Mouse (Mus musculus): ENCODE measurements around the gene Bmp8a.
"Not testable (repeated sequence)": the region's sequence is repeated elsewhere in the genome, so short reads cannot be mapped to it uniquely, and the experiment has no call there.

The Bmp8a gene

DNA sequence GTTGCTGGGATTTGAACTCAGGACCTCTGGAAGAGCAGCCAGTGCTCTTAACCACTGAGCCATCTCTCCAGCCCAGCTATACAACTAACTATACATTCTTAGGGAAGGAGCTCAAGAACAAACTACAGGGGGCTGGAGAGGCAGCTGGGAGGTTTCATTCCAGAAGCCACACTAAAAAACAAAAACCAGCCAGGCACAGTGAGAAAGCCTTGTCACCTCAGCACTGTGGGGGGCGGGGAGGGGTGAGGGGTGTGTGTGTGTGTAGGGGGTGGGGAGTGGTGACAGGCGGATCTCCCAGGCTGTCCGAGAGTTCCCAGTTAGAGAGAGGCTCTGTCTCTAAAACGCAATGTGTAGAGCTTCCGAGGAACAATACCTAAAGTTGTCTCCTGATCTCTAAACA is 11.7 kb downstream of the Bmp8a start:
- in situ Hi-C loops (cut with MseI, MboI), result no loop called here

DNA sequence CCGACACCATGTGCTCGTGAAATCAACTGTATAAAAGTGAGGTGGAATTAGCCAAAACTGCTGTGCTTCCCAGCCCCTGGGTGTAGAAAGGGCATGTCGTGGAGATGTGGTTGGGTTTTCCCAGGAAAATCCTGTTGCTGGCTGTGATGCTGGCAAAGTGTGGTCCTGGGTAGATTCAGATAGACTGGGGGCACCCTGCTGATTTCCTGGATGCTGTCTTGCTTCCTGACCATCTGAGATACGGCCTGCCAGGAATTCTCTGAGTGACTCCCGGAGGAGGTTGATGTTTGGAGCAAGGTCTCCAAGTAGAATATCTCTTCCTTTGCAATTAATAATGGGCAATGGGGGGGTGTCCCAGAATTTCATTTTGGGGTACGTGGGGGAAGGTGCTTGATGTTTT is 14.1 kb downstream of the Bmp8a start:
- in situ Hi-C loops (cut with MseI, MboI), result no loop called here

DNA sequence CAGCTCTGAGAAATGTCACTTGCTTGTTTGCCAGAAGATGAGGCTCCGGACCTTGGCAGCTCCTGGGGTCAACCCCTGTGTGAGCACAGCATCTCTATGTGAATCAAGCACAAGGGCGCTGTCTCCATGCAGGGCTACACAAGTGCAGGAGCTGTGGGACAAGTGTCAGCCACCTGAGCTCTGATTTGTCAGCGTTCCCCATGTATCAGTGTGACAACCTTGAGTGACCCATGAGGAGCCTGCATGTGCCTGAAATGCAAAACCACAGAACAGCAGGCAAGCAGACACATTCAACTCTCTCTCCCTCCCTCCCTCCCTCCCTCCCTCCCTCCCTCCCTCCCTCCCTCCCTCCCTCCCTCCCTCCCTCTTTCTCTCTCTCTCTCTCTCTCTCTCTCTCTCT is 15.4 kb downstream of the Bmp8a start:
- in situ Hi-C loops (cut with MseI, MboI), result no loop called here

DNA sequence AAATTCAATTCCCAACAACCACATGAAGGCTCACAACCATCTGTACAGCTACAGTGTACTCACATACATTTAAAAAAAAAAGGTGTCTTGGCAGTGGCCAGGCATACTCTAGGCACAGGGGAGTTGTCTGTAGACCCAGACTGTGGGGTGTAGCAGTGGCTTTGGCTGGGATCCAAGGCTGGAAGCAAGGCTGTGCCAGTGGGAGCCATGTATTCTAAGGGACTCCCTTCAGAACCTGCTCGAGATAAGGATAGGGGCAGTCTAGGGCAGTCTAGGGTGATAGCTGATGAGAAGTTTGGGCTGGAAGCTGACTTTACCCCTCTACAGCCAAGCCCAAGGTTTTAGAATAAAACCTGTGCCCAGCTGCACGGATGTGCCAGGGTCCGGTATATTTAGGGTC is 17.0 kb downstream of the Bmp8a start:
- in situ Hi-C loops (cut with MseI, MboI), result no loop called here

DNA sequence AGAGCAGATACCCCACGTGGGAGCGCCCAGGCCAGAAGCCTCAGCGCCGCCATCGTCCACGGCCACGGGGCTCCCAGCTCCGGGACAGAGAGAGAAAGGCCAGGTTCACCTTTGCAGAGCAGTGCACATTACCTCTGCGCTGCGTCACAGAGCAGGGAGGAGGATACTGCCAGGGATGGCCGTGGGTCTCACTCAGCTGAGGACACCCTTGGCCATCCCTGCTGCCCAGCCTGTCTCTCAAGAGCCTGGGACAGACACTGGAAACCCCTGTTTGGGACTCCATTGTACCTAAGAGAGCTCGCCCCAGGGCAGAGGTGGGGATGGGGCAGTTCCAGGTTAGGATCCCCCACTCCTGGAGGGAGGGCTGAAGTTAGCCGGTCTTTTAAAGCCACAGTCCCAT is 19.5 kb downstream of the Bmp8a start, which contains the start of gene Oxct2a:
Gene Oxct2a (minus strand): TSS at position 101 of the 400 bp plus-strand sequence.
- in situ Hi-C loops (cut with MseI, MboI), result no loop called here

DNA sequence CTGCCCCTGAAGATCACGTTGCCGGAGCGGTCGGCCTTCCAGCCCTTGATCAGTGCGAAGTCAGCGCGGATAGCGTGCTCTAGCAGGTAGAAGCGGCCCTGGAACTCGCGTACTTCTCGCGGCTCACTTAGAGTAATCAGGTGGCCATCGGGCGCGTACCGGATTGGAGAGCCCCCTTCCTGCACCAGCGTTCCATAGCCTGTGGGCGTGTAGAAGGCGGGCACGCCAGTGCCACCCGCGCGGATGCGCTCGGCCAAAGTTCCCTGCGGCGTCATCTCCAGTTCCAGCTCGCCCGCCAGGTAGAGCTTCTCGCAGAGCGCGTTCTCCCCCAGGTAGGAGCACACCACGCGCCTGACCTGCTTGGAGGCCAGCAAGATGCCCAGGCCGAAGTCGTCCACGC is 20.1 kb downstream of the Bmp8a start:
- in situ Hi-C loops (cut with MseI, MboI), result not testable (repeated sequence)

DNA sequence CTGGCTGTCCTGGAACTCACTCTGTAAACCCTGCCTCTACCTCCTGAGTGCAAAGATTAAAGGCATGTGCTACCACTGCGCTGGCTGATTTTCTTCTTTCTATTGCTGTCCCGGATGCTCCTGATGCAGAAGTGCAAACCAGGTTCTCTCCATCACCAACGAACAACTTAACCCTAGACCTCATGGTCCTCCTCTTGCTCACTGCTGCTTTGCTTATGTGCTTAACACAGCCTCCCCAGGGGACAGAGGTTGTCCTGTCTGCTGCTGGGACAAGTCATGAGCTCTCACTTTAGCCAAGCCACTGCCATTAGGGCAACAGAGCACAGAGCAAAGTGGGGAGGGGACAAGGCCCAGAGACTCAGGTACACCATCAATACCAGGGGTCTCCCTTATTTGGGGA is 28.6 kb downstream of the Bmp8a start:
- in situ Hi-C loops (cut with MseI, MboI), result no loop called here

DNA sequence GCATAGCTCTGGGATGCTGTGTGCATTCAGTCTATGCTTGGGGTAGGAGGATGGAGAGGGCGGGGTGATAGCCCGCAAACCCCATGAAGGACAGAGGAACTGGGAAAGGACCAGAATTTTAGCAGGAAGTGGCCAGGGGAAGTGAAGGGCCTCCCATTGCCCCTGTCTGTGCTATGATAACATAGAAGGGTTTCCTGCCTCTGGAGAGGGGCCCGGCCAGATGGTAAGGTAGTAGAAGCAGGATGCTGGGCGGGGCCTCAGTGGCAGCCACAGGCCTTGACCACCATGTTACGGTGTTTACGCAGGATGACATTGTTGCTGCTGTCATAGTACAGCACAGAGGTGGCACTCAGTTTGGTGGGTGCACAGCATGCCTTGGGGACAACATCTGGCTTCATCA is 30.0 kb downstream of the Bmp8a start:
- in situ Hi-C loops (cut with MseI, MboI), result no loop called here

DNA sequence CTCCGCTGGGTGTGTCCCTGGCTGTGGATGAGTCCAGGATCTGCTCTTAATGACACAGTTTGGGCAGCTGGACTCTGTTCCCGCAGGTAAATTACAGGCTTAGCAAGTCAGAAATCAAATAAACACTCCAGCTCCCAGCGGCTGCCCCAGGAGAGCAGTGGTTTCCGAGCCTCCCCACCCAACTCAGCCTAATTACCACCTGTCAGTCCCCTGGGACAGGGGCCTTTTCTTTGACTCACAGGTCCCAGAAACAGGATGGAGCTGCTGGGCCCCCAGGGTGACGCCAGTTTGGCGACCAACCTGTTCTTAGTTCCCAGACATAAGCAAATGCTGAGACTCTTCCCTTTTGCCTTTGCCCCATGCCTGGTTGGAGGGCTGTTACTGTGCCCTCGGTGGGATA is 31.2 kb downstream of the Bmp8a start:
- in situ Hi-C loops (cut with MseI, MboI), result no loop called here

DNA sequence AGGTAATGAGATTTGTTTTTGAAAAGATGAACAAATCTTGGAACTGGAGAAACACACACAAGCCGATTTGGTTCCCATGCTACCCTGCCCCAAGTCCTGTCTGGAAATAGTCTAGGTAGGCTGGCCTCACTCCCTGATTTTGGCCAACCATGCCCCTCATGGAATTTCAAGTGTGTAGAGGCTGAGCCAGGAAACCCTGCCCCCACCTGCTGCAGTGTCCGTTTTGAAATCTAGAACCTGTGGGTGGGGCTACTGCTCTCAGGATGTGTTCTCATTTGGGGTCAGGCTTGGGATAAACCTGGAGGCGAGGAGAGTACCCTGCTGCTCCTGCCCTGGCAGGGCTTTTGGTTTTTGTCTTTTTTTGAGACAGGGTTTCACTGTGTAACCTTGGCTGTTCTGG is 34.8 kb downstream of the Bmp8a start:
- in situ Hi-C loops (cut with MseI, MboI), result no loop called here

DNA sequence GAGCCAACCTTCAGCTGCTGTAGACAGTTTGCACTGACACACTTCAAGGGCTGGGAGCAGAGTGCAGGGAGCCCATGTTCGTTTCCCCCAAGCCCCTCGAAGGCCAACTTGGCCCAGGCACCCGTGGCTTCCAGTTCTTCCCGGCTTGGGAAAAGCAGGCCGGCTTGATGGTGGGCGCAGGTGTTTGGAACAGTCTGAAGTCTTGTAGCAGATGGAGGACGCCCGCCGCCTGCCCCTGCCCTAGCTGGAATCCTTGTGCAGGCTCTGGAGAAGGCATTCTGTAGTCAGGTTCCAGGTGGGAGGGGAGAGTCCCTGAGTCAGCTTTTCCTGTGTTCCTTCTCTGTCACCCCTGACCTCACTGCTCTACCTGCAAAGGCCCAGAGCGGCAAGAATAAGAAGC is 36.1 kb downstream of the Bmp8a start:
- in situ Hi-C loops (cut with MseI, MboI), result no loop called here

DNA sequence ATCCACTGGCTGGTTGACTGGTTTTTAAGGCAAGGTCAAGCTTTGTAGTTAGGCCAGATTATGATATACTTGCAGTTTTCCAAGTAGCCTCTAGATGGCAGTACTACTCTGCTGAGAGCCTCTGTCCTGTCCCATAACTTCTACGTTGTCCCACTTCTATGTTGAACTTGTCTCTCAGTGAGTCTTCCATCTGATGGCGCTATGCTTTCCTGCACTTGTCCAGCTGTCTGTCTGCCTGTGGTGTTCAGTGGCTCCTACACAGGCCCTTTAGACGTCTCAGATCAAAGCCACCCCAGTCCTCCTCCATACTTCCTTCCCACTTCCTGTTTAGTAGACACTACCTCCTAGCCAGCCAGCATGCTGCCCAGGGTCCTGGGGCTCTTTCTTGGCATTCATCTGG is 37.3 kb downstream of the Bmp8a start:
- in situ Hi-C loops (cut with MseI, MboI), result no loop called here

DNA sequence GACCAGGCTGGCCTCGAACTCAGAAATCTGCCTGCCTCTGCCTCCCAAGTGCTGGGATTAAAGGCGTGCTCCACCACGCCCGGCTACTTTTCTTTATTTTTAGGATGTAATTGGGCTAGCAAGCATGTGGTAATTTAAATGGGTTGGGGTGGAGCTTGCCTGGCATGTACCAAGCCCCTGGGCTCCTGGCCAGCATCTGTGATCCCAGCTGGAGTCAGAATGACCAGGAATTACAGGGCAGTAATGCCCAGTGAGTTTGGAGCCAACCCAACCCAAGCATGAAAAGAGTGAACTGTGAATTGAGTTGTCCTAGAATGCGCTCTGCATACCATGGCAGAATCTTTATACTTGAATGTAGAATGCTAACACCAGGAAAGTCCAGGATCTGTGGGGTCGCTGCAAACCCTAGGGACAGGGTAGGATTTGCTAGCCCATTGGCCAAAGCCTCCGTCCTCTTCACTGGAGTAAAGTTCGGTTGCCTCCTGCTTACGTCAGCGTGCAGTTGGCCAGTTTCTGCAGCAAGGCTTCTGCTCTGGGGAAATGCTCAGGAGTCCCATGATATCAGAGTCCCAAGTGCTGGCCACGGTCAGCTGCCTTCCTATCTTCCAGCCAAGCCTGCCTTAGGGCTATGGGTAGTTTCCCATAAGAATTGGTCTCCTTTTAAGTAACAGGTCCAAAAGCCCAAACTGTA is 43.9 kb downstream of the Bmp8a start:
- in situ Hi-C loops (cut with MseI, MboI), result no loop called here

DNA sequence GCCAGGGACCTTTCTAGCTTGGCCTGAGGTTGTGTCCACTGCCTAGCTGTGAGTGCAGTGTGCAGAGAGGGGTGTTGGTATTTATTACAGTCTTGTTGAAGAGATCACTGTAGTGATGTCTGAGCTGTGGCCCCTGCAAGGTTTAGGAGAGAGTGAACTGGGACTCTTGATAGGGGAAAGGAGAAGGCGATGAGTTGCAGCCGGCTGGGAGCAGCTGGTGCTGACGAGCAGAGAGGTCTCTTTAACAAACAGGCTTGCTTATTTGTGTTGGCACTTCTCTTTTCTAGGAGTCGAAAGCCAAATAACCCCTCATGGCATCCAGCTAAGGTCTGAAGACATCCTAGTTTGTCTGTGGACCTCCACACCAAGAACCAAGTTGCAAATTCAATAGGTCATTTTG is 44.8 kb downstream of the Bmp8a start:
- in situ Hi-C loops (cut with MseI, MboI), result no loop called here

DNA sequence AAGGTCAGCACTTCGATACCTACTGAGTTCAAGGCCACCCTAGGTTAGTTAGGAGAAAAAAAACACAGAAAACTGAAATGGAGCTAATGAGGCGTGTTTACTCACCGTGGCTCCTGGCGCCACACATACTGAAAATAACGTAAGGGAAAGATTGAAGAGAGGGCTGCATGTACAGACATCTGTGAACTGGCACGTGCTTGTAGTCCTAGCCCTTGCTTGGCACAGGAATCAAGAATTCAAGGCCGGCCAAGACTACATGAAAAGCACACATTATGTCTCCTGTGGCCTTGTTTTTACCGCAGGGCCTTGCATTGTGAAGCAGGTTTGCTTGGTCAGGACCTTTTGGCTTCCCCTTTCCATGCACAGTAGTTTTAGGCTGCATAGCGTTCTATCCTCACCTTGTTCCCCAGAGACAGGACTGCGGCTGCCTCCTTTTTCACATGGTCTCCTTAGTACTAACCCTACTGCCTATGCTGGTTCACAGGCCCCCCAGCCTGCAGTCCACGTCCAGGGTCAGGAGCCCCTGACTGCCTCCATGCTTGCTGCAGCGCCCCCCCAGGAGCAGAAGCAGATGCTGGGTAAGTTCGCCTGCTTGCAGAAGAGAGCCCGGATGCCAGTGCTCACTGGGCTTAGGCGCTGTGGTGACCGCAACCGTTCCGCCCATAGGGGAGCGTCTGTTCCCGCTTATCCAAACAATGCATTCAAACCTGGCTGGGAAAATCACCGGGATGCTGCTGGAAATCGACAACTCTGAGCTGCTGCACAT is 45.7 kb downstream of the Bmp8a start:
- in situ Hi-C loops (cut with MseI, MboI), result no loop called here

DNA sequence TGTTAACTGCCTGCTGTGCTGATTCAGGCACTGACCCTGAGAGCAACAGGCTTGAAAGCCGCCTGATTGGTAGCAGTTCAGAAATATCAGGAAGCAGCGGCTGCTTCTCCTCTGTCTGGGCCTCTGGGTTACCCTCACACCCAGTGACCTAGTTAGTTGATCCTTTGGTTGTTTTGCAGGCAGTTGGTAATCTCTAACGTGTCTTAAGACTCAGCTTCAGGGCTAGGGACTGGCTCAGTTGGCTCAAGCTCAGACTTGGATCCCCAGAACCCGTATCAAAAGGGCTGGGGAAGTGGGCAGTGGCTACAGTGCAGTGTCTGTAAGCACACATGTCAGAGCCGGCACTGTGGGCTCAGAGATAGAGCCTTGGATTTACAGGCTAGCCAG is 46.9 kb downstream of the Bmp8a start:
- in situ Hi-C loops (cut with MseI, MboI), result no loop called here

DNA sequence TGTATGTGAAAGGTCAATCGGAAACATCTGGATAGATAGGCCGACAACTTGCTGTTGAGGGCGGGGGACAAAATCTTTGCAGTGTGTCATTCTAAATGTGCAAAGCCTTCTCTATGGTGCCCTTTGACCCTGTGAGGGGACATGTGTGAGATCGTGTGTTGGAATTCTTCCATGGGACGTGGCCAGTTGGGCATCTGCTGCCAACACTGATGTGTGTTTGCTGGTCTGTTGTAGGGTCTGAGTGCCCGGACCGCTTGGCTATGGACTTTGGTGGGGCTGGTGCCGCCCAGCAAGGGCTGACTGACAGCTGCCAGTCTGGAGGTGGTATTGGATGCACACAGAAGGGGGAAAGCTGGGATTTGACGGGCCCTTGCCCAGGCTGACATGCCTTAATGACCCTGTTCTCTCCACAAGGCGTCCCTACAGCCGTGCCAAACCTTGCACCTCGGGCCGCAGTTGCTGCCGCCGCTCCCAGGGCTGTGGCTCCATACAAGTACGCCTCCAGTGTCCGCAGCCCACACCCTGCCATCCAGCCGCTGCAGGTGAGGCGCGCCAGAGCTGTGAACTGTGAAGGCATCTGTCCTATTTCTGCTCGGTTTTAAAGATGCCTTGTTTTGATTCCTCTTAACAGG is 47.4 kb downstream of the Bmp8a start:
- in situ Hi-C loops (cut with MseI, MboI), result no loop called here

DNA sequence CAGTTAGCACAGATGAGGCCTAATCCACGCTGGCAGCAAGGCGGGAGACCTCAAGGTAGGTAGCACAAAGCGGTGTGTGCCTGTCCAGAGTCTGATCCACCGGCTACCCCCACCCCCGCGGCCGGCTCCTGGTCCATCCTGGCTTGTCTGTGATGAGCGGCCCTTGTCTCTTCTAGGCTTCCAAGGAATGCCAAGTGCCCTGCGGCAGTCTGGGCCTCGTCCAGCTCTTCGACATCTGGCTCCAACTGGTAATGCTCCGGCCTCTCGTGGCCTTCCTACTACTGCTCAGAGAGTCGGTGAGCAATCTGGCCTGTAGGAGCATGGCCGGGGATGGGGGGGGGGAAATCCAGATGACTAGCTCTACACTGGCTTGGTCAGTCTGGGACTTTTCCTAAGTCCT is 48.0 kb downstream of the Bmp8a start:
- in situ Hi-C loops (cut with MseI, MboI), result not testable (repeated sequence)

DNA sequence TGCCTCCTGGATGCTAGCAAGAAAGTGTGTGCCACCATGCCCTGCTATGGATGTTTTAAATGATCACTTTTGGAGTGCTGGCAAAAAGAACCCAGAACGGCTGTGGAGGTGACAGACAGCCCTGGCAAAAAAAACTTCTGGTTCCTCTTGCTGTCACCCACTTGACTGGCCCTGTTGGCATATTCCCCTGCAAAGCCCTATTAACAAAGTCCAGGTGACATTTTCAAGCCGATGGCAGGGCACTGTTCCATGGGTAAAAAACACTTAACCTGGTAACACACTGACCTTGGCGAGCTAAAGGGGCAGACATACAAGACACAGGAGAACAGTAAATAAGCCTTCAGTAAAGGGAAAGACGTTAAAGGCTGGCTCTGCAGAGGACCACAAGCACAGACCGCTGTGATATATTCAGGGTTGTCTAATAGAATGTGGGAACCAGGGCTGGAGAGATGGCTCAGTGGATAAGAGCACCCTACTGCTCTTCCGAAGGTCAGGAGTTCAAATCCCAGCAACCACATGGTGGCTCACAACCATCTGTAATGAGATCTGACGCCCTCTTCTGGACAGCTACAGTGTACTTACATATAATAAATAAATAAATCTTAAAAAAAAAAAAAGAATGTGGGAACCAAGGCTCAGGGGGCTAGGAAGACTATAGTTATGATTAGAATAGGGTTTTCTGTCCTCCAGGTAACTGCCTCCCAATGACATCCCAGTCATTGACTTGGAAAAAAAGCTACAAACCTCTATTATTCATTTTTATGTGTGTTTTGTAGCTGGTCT is 49.2 kb downstream of the Bmp8a start:
- in situ Hi-C loops (cut with MseI, MboI), result no loop called here

DNA sequence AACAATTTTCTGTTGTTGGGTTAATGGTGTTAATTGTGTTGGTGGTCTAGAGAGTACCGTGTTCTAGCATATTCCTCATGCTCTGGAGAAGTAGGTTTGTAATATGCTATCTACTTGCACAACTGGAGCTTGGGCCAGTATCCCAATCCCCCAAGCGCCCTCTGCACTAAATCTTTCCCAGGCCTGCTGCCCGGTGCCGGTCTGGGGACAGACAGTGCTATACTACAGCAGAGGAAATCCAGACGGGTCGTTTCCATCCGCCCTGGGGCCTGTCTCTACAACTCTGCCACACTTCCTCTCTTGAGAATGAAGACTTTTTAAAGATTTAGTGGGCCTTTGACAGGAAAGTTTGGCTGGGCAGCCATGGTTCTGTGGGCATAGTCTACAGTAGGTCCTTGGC is 50.1 kb downstream of the Bmp8a start:
- in situ Hi-C loops (cut with MseI, MboI), result no loop called here

DNA sequence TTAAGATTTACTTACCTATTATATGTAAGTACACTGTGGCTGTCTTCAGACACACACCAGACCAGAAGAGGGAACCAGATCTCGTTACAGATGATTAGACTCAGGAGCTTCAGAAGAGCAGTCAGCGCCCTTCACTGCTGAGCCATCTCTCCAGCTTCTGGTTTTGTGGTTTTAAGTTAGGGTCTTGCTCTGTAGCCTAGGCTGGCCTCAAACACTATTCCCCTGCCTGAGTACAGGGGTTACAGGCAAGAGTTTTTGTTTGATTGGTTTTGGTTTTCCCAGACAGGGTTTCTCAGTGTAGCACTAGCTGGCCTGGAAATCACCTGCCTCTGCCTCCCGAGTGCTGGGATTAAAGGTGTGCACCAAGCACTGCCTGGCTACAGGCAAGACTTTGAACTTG is 50.7 kb downstream of the Bmp8a start:
- in situ Hi-C loops (cut with MseI, MboI), result no loop called here

DNA sequence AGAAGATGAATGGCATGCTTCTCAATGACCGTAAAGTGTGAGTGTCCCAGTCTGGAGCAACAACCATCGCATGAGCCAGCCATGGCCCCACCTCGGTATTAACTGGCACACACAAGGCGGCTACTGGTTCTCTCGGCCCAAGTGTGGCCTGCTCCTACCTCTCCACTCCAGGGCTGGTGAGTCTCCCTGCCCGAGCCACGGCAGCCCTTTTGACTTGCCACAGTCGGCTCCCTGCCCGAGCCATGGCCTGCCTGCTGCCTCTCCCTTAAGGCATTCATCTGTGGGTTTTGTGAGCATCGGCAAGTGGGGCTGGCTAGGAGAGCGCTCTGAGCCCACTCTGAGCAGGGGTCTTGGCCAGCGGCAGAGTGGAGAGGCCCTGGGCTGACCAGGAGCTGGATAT is 54.0 kb downstream of the Bmp8a start:
- in situ Hi-C loops (cut with MseI, MboI), result no loop called here
